Mouse (Mus musculus): ENCODE measurements around the gene Epc2.

GRCm38 (mm10) chr2:49573282-49573681 lies 122.0 kb downstream of the Epc2 start:
- no peak for TF ChIP-seq GATA1 (IDR thresholded peaks at IDR 0.05; ENCODE audit: borderline replicate concordance, low read length)
- TF ChIP-seq FLI1 (IDR thresholded peaks at IDR 0.05; ENCODE audit: low read length), result no peak

All from megakaryocyte, embryonic 14.5 days (primary cell).